Mouse (Mus musculus): Measurements from ENCODE around the gene Skor1. TPM values are rescaled to one million over a fixed set of nuclear protein-coding genes. Genes with fewer than 3 reads are reported as not detected.

Skor1 gene
- total RNA-seq, 1 experiment, result 0.54 TPM

GRCm38 (mm10) chr9:63091101-63091921 lies 57.5 kb downstream of the Skor1 start:
- no peaks in the 10 kb centered on the region for H3K36me3 ChIP-seq (ENCODE audit: control insufficient read depth, insufficient read depth, low read length, poor library complexity, severe bottlenecking)
- in situ Hi-C loops (cut with MboI; ENCODE audit: low sequenced_read_pairs in 2 of 2, unreplicated experiment in 2 of 2), result no loop called here
- H3K27ac ChIP-seq (ENCODE audit: insufficient read depth, low read depth, low read length, poor library complexity, severe bottlenecking), result no peak overlapping the region
- no peak overlapping the region for H3K4me3 ChIP-seq (ENCODE audit: insufficient read depth in 1 of 2, low read depth in 1 of 2, low read length in 2 of 2, poor library complexity in 1 of 2, severe bottlenecking in 1 of 2)
- no peak overlapping the region for H3K9ac ChIP-seq (ENCODE audit: insufficient read depth, low read depth, low read length, poor library complexity, severe bottlenecking)
- TF ChIP-seq CHD2 (IDR thresholded peaks at IDR 0.05; ENCODE audit: low read depth, low read length) (no peak), ZNF384 (IDR thresholded peaks at IDR 0.05; ENCODE audit: low read depth, low read length) (no peak), MAFK (IDR thresholded peaks at IDR 0.05; ENCODE audit: insufficient read depth, low read depth, low read length) (no peak), HCFC1 (IDR thresholded peaks at IDR 0.05; ENCODE audit: borderline replicate concordance, insufficient read depth, low read length) (no peak), ZC3H11A (IDR thresholded peaks at IDR 0.05; ENCODE audit: borderline replicate concordance, low read depth, low read length) (no peak)
- no peak for DNase-seq (ENCODE audit: low read depth, low spot score)
- no peaks in the 10 kb centered on the region for H3K9me3 ChIP-seq (ENCODE audit: control insufficient read depth, insufficient read depth, low read depth, low read length)
- peaks cover 3 to 10% of the 10 kb centered on the region in 2 experiments; a peak in 2 of 4 replicates for H3K4me1 ChIP-seq (ENCODE audit: control insufficient read depth in 2 of 2, insufficient read depth in 2 of 2, low read length in 2 of 2, poor library complexity in 1 of 2)

GRCm38 (mm10) chr9:63089141-63089540 lies 59.6 kb downstream of the Skor1 start:
- Histone ChIP-seq H3K27ac (ENCODE audit: insufficient read depth, low read depth, low read length, poor library complexity, severe bottlenecking) (no peak overlapping the region), H3K36me3 (ENCODE audit: control insufficient read depth, insufficient read depth, low read length, poor library complexity, severe bottlenecking) (no peaks in the 10 kb centered on the region), H3K4me3 (ENCODE audit: insufficient read depth in 1 of 2, low read depth in 1 of 2, low read length in 2 of 2, poor library complexity in 1 of 2, severe bottlenecking in 1 of 2) (no peak overlapping the region), H3K9ac (ENCODE audit: insufficient read depth, low read depth, low read length, poor library complexity, severe bottlenecking) (no peak overlapping the region), H3K4me1 (ENCODE audit: control insufficient read depth in 2 of 2, insufficient read depth in 2 of 2, low read length in 2 of 2, poor library complexity in 1 of 2) (peaks cover 3 to 10% of the 10 kb centered on the region in 2 experiments; a peak in 2 of 4 replicates), H3K9me3 (ENCODE audit: control insufficient read depth, insufficient read depth, low read depth, low read length) (no peaks in the 10 kb centered on the region)
- in situ Hi-C loops (cut with MboI; ENCODE audit: low sequenced_read_pairs in 2 of 2, unreplicated experiment in 2 of 2), result no loop called here
- TF ChIP-seq ZC3H11A (IDR thresholded peaks at IDR 0.05; ENCODE audit: borderline replicate concordance, low read depth, low read length), result no peak
- TF ChIP-seq HCFC1 (IDR thresholded peaks at IDR 0.05; ENCODE audit: borderline replicate concordance, insufficient read depth, low read length), result no peak
- TF ChIP-seq ZNF384 (IDR thresholded peaks at IDR 0.05; ENCODE audit: low read depth, low read length), result no peak
- no peak for TF ChIP-seq CHD2 (IDR thresholded peaks at IDR 0.05; ENCODE audit: low read depth, low read length)
- no peak for TF ChIP-seq MAFK (IDR thresholded peaks at IDR 0.05; ENCODE audit: insufficient read depth, low read depth, low read length)
- DNase-seq (ENCODE audit: low read depth, low spot score), result no peak

Other genes starting within 250 kb of the Skor1 start
- 12.6 and 12.7 TPM in 2 replicates for gene Pias1, start 161.0 kb downstream of the Skor1 start, total RNA-seq (2012; rRNA removed)
- gene Map2k5, start 228.9 kb upstream of the Skor1 start, total RNA-seq (2012; rRNA removed), result 8.3 and 9.6 TPM in 2 replicates